Mouse (Mus musculus) myocyte (in vitro differentiated cells): ENCODE results near the gene Ankrd1.

Source experiments
- CEBPB ChIP-seq: IDR thresholded peaks from 2 replicates; pipeline ENCODE4 v1.6.1; 2011; ENCODE audit warnings: mild to moderate bottlenecking, moderate library complexity; ENCODE audit not compliant: poor library complexity, insufficient read depth, severe bottlenecking
- E2F4 ChIP-seq: IDR thresholded peaks from one replicate; pipeline ENCODE4 v1.6.1; 2011; ENCODE audit warnings: mild to moderate bottlenecking, control low read depth, moderate library complexity; ENCODE audit not compliant: insufficient read depth
- MAX ChIP-seq: IDR thresholded peaks from one replicate; pipeline ENCODE4 v1.6.1; 2011; ENCODE audit warnings: low read depth, mild to moderate bottlenecking, control low read depth
- POLR2A ChIP-seq: IDR thresholded peaks from one replicate; pipeline ENCODE4 v1.6.1; 2011; ENCODE audit warnings: low read depth, mild to moderate bottlenecking, control low read depth, moderate library complexity; ENCODE audit not compliant: insufficient read length
- USF1 ChIP-seq: IDR thresholded peaks from one replicate; pipeline ENCODE4 v1.6.1; 2011; ENCODE audit warnings: low read depth, mild to moderate bottlenecking, control low read depth, moderate library complexity

GRCm38 (mm10) chr19:36119219-36119618 lies 680 bp downstream of the Ankrd1 start:
- TF ChIP-seq POLR2A = peak; percentile 44
- no peak for TF ChIP-seq MAX
- TF ChIP-seq E2F4 = no peak
- TF ChIP-seq USF1 = no peak
- TF ChIP-seq CEBPB = no peak
